Mouse (Mus musculus) central nervous system, embryonic 14 days (tissue): ENCODE measurements around the gene Gpnmb. TPM values are rescaled to one million over a fixed set of nuclear protein-coding genes. Genes with fewer than 3 reads are reported as not detected.

Experiments used
- polyA plus RNA-seq: library from polyadenylated mRNA; depleted of rRNA; stranded (reverse); fragments of >200 nt; gene quantifications from 2 replicates; pipeline ENCODE4 v1.2.3, GENCODE M21; 2012; rRNA removed

Gpnmb gene
- 2.1 and 2.5 TPM in 2 replicates for polyA plus RNA-seq

GRCm38 (mm10) chr6:49036275-49037267, at the start of gene Gpnmb:
TSS of gene Gpnmb (plus strand) at chr6:49036546.

GRCm38 (mm10) chr6:49073304-49074116, 37.2 kb downstream of the Gpnmb start, which contains the start of gene Malsu1:
TSS of gene Malsu1 (plus strand) at chr6:49073795.

Other genes with a start within 250 kb of the Gpnmb start
- 11.8 and 21.8 TPM in 2 replicates for gene Tmem176a, start 195.6 kb upstream of the Gpnmb start, polyA plus RNA-seq
- gene Tmem176b, start 195.1 kb upstream of the Gpnmb start, polyA plus RNA-seq, result 92.3 and 128 TPM in 2 replicates
- gene Aoc1, start 163.7 kb upstream of the Gpnmb start, polyA plus RNA-seq, result 0.04 and 0.05 TPM in 2 replicates
- gene 1600015I10Rik, start 106.7 kb upstream of the Gpnmb start, polyA plus RNA-seq, result not detected in 2 replicates
- gene Doxl2, start 61.6 kb upstream of the Gpnmb start, polyA plus RNA-seq, result not detected in 2 replicates
- gene Svs1, start 49.7 kb upstream of the Gpnmb start, polyA plus RNA-seq, result not detected in 2 replicates
- gene Malsu1, start 37.2 kb downstream of the Gpnmb start, polyA plus RNA-seq, result 27.8 and 28.7 TPM in 2 replicates
- 25.8 and 27.6 TPM in 2 replicates for gene Igf2bp3, start 178.4 kb downstream of the Gpnmb start, polyA plus RNA-seq
- gene Tra2a, start 227.5 kb downstream of the Gpnmb start, polyA plus RNA-seq, result 233 and 273 TPM in 2 replicates